Mouse (Mus musculus): Measurements from ENCODE around the gene Mindy4.

The Mindy4 gene

GRCm38 (mm10) chr6:55202913-55203910, at the start of gene Mindy4:
Gene Mindy4, plus strand, starts transcription at chr6:55203383.
- peak; percentile 88 for DNase-seq (ENCODE audit: low read depth, low spot score)

- DNase-seq (ENCODE audit: low read depth, low spot score): peak; percentile 84
These were observed 43.9 kb upstream of the Mindy4 start for GRCm38 (mm10) chr6:55159256-55159655.

GRCm38 (mm10) chr6:55161311-55161761, 41.8 kb upstream of the Mindy4 start:
- no peak for DNase-seq (ENCODE audit: low read depth, low spot score)

- no peak for DNase-seq (ENCODE audit: low read depth, low spot score)
These were observed 40.1 kb upstream of the Mindy4 start for GRCm38 (mm10) chr6:55163046-55163584.

- peak; percentile 76 for DNase-seq (ENCODE audit: low read depth, low spot score)
These were observed 36.3 kb upstream of the Mindy4 start for GRCm38 (mm10) chr6:55166777-55167463.

GRCm38 (mm10) chr6:55169818-55170217, 33.4 kb upstream of the Mindy4 start:
- DNase-seq (ENCODE audit: low read depth, low spot score): peak; percentile 73

- DNase-seq (ENCODE audit: low read depth, low spot score): peak; percentile 39
These were observed 31.5 kb upstream of the Mindy4 start for GRCm38 (mm10) chr6:55171638-55172037.

GRCm38 (mm10) chr6:55173171-55173570, 30.0 kb upstream of the Mindy4 start:
- DNase-seq (ENCODE audit: low read depth, low spot score): no peak

- no peak for DNase-seq (ENCODE audit: low read depth, low spot score)
These were observed 29.2 kb upstream of the Mindy4 start for GRCm38 (mm10) chr6:55173941-55174349.

GRCm38 (mm10) chr6:55174741-55175181, 28.4 kb upstream of the Mindy4 start, which contains the start of gene Inmt:
Gene Inmt, minus strand, starts transcription at chr6:55175043.
- no peak for DNase-seq (ENCODE audit: low read depth, low spot score)

GRCm38 (mm10) chr6:55175456-55175855, 27.7 kb upstream of the Mindy4 start:
- DNase-seq (ENCODE audit: low read depth, low spot score): no peak

- no peak for DNase-seq (ENCODE audit: low read depth, low spot score)
These were observed 27.3 kb upstream of the Mindy4 start for GRCm38 (mm10) chr6:55175892-55176291.

- peak; percentile 61 for DNase-seq (ENCODE audit: low read depth, low spot score)
These were observed 26.0 kb upstream of the Mindy4 start for GRCm38 (mm10) chr6:55177060-55177732.

- DNase-seq (ENCODE audit: low read depth, low spot score): no peak
These were observed 23.6 kb upstream of the Mindy4 start for GRCm38 (mm10) chr6:55179560-55179959.

GRCm38 (mm10) chr6:55182655-55183430, 20.3 kb upstream of the Mindy4 start:
- no peak for DNase-seq (ENCODE audit: low read depth, low spot score)

- peak; percentile 10 for DNase-seq (ENCODE audit: low read depth, low spot score)
These were observed 15.4 kb upstream of the Mindy4 start for GRCm38 (mm10) chr6:55187827-55188226.

- DNase-seq (ENCODE audit: low read depth, low spot score): no peak
These were observed 13.8 kb upstream of the Mindy4 start for GRCm38 (mm10) chr6:55189406-55189805.

GRCm38 (mm10) chr6:55191537-55191936, 11.6 kb upstream of the Mindy4 start:
- no peak for DNase-seq (ENCODE audit: low read depth, low spot score)

- DNase-seq (ENCODE audit: low read depth, low spot score): no peak
These were observed 10.0 kb upstream of the Mindy4 start for GRCm38 (mm10) chr6:55193171-55193570.

GRCm38 (mm10) chr6:55199047-55199446, 4.1 kb upstream of the Mindy4 start:
- no peak for DNase-seq (ENCODE audit: low read depth, low spot score)

- DNase-seq (ENCODE audit: low read depth, low spot score): no peak
These were observed 748 bp downstream of the Mindy4 start for GRCm38 (mm10) chr6:55203931-55204330.

Measured in R1 (cell line).